10 mouse cellular contexts compared by ENCODE assay signal in genomic region chr5:30230901-30231300, GRCm38 (mm10). TPM values are rescaled to one million over a fixed set of nuclear protein-coding genes. Genes with fewer than 3 reads are reported as not detected.
DNase-seq lines count a peak whose midpoint lies in the region; ATAC-seq and TF ChIP-seq lines count a peak whose summit lies in the region.
"Had no signal": no experiment of that assay in that cellular context is flagged by ENCODE, and none has a peak within 500 bp of the region (broad histone marks: within the 10 kb centered on the region; RNA-seq: fewer than 3 reads in every experiment).

No protein-coding gene starts in this region.

- no peaks in the 10 kb centered on the region for H3K27me3 ChIP-seq in forebrain, postnatal 0 days (ENCODE audit: insufficient read depth, low read length)
- H3K27me3 ChIP-seq in forebrain, embryonic 16.5 days (replicated peaks; ENCODE audit: control insufficient read depth, insufficient read depth, low read length) = no peaks in the 10 kb centered on the region
- H3K27me3 ChIP-seq in midbrain, embryonic 11.5 days (ENCODE audit: control insufficient read depth, insufficient read depth, low read length) = no peaks in the 10 kb centered on the region
- H3K27me3 ChIP-seq in midbrain, embryonic 13.5 days = no peaks in the 10 kb centered on the region
- H3K27me3 ChIP-seq in hindbrain, embryonic 14.5 days (ENCODE audit: control insufficient read depth, insufficient read depth, low read length) = no peaks in the 10 kb centered on the region
- H3K27me3 ChIP-seq: embryonic facial prominence, embryonic 15.5 days had no signal

- 83% methylated on average over 4 of the region's 4 CpGs for WGBS in forebrain, postnatal 0 days
- WGBS in forebrain, embryonic 16.5 days = 82% methylated on average over 4 of the region's 4 CpGs
- 84% methylated on average over 4 of the region's 4 CpGs for WGBS in midbrain, embryonic 11.5 days
- WGBS in midbrain, embryonic 13.5 days = 83% methylated on average over 4 of the region's 4 CpGs
- 84% methylated on average over 4 of the region's 4 CpGs for WGBS in hindbrain, embryonic 14.5 days

- no peaks in the 10 kb centered on the region for H3K36me3 ChIP-seq in forebrain, postnatal 0 days (ENCODE audit: insufficient read depth)
- no peaks in the 10 kb centered on the region for H3K36me3 ChIP-seq in forebrain, embryonic 16.5 days (ENCODE audit: control insufficient read depth, insufficient read depth)
- H3K36me3 ChIP-seq in midbrain, embryonic 11.5 days (ENCODE audit: control insufficient read depth, insufficient read depth, low read length) = no peaks in the 10 kb centered on the region
- H3K36me3 ChIP-seq in midbrain, embryonic 13.5 days = peaks cover 5% of the 10 kb centered on the region
- peaks cover 3% of the 10 kb centered on the region; the same call in 1 of the 2 replicates for H3K36me3 ChIP-seq in hindbrain, embryonic 14.5 days (replicated peaks; ENCODE audit: control insufficient read depth, insufficient read depth)

- no peak overlapping the region for H3K4me3 ChIP-seq in forebrain, postnatal 0 days (ENCODE audit: low read depth, low read length)
- H3K4me3 ChIP-seq in forebrain, embryonic 16.5 days (replicated peaks; ENCODE audit: low read length) = no peak overlapping the region
- H3K4me3 ChIP-seq in midbrain, embryonic 11.5 days (ENCODE audit: low read depth, low read length) = no peak overlapping the region
- no peak overlapping the region for H3K4me3 ChIP-seq in midbrain, embryonic 13.5 days (replicated peaks)
- H3K4me3 ChIP-seq in hindbrain, embryonic 14.5 days (replicated peaks; ENCODE audit: low read length) = no peak overlapping the region

- no peaks in the 10 kb centered on the region for H3K9me3 ChIP-seq in forebrain, postnatal 0 days (ENCODE audit: low read length)
- H3K9me3 ChIP-seq in forebrain, embryonic 16.5 days (ENCODE audit: control insufficient read depth, low read length) = no peaks in the 10 kb centered on the region
- no peaks in the 10 kb centered on the region for H3K9me3 ChIP-seq in midbrain, embryonic 11.5 days (ENCODE audit: control insufficient read depth, low read length)
- H3K9me3 ChIP-seq in midbrain, embryonic 13.5 days = 0 out of 2 replicates have a peak, but pooled peaks cover 2% of the 10 kb centered on the region
- no peaks in the 10 kb centered on the region for H3K9me3 ChIP-seq in hindbrain, embryonic 14.5 days (ENCODE audit: control insufficient read depth, low read length)
- H3K9me3 ChIP-seq: embryonic facial prominence, embryonic 15.5 days had no signal

- no peak for ATAC-seq in forebrain, postnatal 0 days
- ATAC-seq in forebrain, embryonic 16.5 days = no peak
- ATAC-seq in midbrain, embryonic 11.5 days (ENCODE audit: low FRiP score) = no peak
- no peak for ATAC-seq in midbrain, embryonic 13.5 days
- no peak for ATAC-seq in inflammation-experienced regulatory T-cells, adult 6 months
- no peak for ATAC-seq in hindbrain, embryonic 14.5 days (ENCODE audit: low FRiP score)

- DNase-seq in forebrain, postnatal 0 days = peak; percentile 13
- peak; percentile 57 for DNase-seq in midbrain, embryonic 11.5 days (ENCODE audit: low spot score, missing footprints)
- DNase-seq in cerebellum, postnatal 36 days = peak; percentile 37 to 46
- peak; percentile 7 for DNase-seq in retina, embryonic 14.5 days (ENCODE audit: low spot score)
- no peak for DNase-seq in hindbrain, embryonic 14.5 days (ENCODE audit: low spot score)

- no peak overlapping the region for H3K27ac ChIP-seq in forebrain, postnatal 0 days (ENCODE audit: low read depth, low read length)
- no peak overlapping the region for H3K27ac ChIP-seq in forebrain, embryonic 16.5 days (ENCODE audit: low read length)
- no peak overlapping the region for H3K27ac ChIP-seq in midbrain, embryonic 11.5 days (ENCODE audit: low read depth, low read length)
- no peak overlapping the region for H3K27ac ChIP-seq in midbrain, embryonic 13.5 days
- no peak overlapping the region for H3K27ac ChIP-seq in hindbrain, embryonic 14.5 days
- H3K27ac ChIP-seq: embryonic facial prominence, embryonic 15.5 days had no signal

- no peak overlapping the region for H3K4me2 ChIP-seq in forebrain, postnatal 0 days (ENCODE audit: low read depth)
- no peak overlapping the region for H3K4me2 ChIP-seq in forebrain, embryonic 16.5 days (ENCODE audit: low read length)
- H3K4me2 ChIP-seq in midbrain, embryonic 11.5 days = no peak overlapping the region
- H3K4me2 ChIP-seq in midbrain, embryonic 13.5 days (replicated peaks) = no peak overlapping the region
- H3K4me2 ChIP-seq in hindbrain, embryonic 14.5 days (replicated peaks) = no peak overlapping the region

- no peak overlapping the region for H3K9ac ChIP-seq in forebrain, postnatal 0 days
- no peak overlapping the region for H3K9ac ChIP-seq in forebrain, embryonic 16.5 days (replicated peaks; ENCODE audit: low read depth, low read length)
- no peak overlapping the region for H3K9ac ChIP-seq in midbrain, embryonic 11.5 days (ENCODE audit: low read length)
- no peak overlapping the region for H3K9ac ChIP-seq in midbrain, embryonic 13.5 days (replicated peaks)
- no peak overlapping the region for H3K9ac ChIP-seq in hindbrain, embryonic 14.5 days
- H3K9ac ChIP-seq: embryonic facial prominence, embryonic 15.5 days had no signal

- peaks cover 15% of the 10 kb centered on the region for H3K4me1 ChIP-seq in forebrain, postnatal 0 days (ENCODE audit: insufficient read depth)
- H3K4me1 ChIP-seq in forebrain, embryonic 16.5 days (replicated peaks; ENCODE audit: control insufficient read depth, insufficient read depth, low read length) = peaks cover 21% of the 10 kb centered on the region
- H3K4me1 ChIP-seq in midbrain, embryonic 11.5 days (ENCODE audit: control insufficient read depth, insufficient read depth, low read length) = peaks cover 13% of the 10 kb centered on the region
- H3K4me1 ChIP-seq in midbrain, embryonic 13.5 days (replicated peaks) = peaks cover 31% of the 10 kb centered on the region
- H3K4me1 ChIP-seq in hindbrain, embryonic 14.5 days (replicated peaks; ENCODE audit: control insufficient read depth, insufficient read depth, low read length) = peaks cover 26% of the 10 kb centered on the region

- TF ChIP-seq CTCF in forebrain, postnatal 0 days (IDR thresholded peaks at IDR 0.05; ENCODE audit: low read depth) = peak; percentile 56

RNA-seq across cellular contexts. Expression of gene Selenoi, which starts 1.5 kb away (rescaled TPM):
- total RNA-seq in forebrain, postnatal 0 days (2014; rRNA removed) = 53.8 and 59.6 TPM in 2 replicates
- polyA plus RNA-seq in forebrain, postnatal 0 days (2015; fragmentation: Nextera tagmentation; extraction: Ambion mirVana) = 15.9 and 21.1 TPM in 2 replicates
- 30.1 and 30.7 TPM in 2 replicates for polyA plus RNA-seq in forebrain, embryonic 16.5 days (2015; fragmentation: Nextera tagmentation; extraction: Ambion mirVana)
- polyA plus RNA-seq in midbrain, embryonic 11.5 days (2014; fragmentation: Nextera tagmentation; extraction: Ambion mirVana) = 21.8 and 22.0 TPM in 2 replicates
- 22.3 and 26.8 TPM in 2 replicates for polyA plus RNA-seq in midbrain, embryonic 13.5 days (2015; fragmentation: Nextera tagmentation; extraction: Ambion mirVana)
- 10 to 100 TPM; 18.1 to 26.0 (median 25.3) TPM for polyA plus RNA-seq in inflammation-experienced regulatory T-cells, adult 6 months (2017; shearing (Covaris generic))
- 38.0 and 39.7 TPM in 2 replicates for polyA plus RNA-seq in hindbrain, embryonic 14.5 days (2014; fragmentation: Nextera tagmentation; extraction: Ambion mirVana)

RNA-seq across cellular contexts. Expression of gene Adgrf3, which starts 25.4 kb away (rescaled TPM):
- not detected in 2 replicates for total RNA-seq in forebrain, postnatal 0 days (2014; rRNA removed)
- polyA plus RNA-seq in forebrain, postnatal 0 days (2015; fragmentation: Nextera tagmentation; extraction: Ambion mirVana) = not detected in 2 replicates
- not detected in 2 replicates for polyA plus RNA-seq in forebrain, embryonic 16.5 days (2015; fragmentation: Nextera tagmentation; extraction: Ambion mirVana)
- polyA plus RNA-seq in midbrain, embryonic 11.5 days (2014; fragmentation: Nextera tagmentation; extraction: Ambion mirVana) = not detected in 2 replicates
- polyA plus RNA-seq in midbrain, embryonic 13.5 days (2015; fragmentation: Nextera tagmentation; extraction: Ambion mirVana) = not detected in 2 replicates
- polyA plus RNA-seq in inflammation-experienced regulatory T-cells, adult 6 months (2017; shearing (Covaris generic)) = under 1 TPM in 1 of 3 experiments, not detected in 2; 0.32 TPM
- polyA plus RNA-seq in hindbrain, embryonic 14.5 days (2014; fragmentation: Nextera tagmentation; extraction: Ambion mirVana) = not detected in 2 replicates
- total RNA-seq: layer of hippocampus, postnatal 14 days had no signal

RNA-seq across cellular contexts. Expression of gene Drc1, which starts 50.3 kb away (rescaled TPM):
- total RNA-seq in forebrain, postnatal 0 days (2014; rRNA removed) = 12.7 and 16.9 TPM in 2 replicates
- 9.5 and 14.7 TPM in 2 replicates for polyA plus RNA-seq in forebrain, postnatal 0 days (2015; fragmentation: Nextera tagmentation; extraction: Ambion mirVana)
- 5.5 and 8.9 TPM in 2 replicates for polyA plus RNA-seq in forebrain, embryonic 16.5 days (2015; fragmentation: Nextera tagmentation; extraction: Ambion mirVana)
- polyA plus RNA-seq in midbrain, embryonic 11.5 days (2014; fragmentation: Nextera tagmentation; extraction: Ambion mirVana) = 0.68 and 0.73 TPM in 2 replicates
- polyA plus RNA-seq in midbrain, embryonic 13.5 days (2015; fragmentation: Nextera tagmentation; extraction: Ambion mirVana) = 2.7 and 3.0 TPM in 2 replicates
- 1 to 10 TPM in 2 of 3 experiments, under 1 TPM in 1; 0.50 to 3.1 (median 1.5) TPM for polyA plus RNA-seq in inflammation-experienced regulatory T-cells, adult 6 months (2017; shearing (Covaris generic))
- polyA plus RNA-seq in hindbrain, embryonic 14.5 days (2014; fragmentation: Nextera tagmentation; extraction: Ambion mirVana) = 5.5 and 6.0 TPM in 2 replicates
